Mouse (Mus musculus) activated CD4-positive, CD25-positive, alpha-beta regulatory T cell, adult 4 months (primary cell): ENCODE results near the gene Ppm1b. TPM values are rescaled to one million over a fixed set of nuclear protein-coding genes. Genes with fewer than 3 reads are reported as not detected.

ENCODE experiments used
- ATAC-seq: one replicate; pipeline ENCODE4 v1.8.0; 2017
- polyA plus RNA-seq, 2 experiments: library from polyadenylated mRNA; unstranded; fragments of 100-300 nt; shearing (Covaris generic); gene quantifications; one replicate each; pipeline ENCODE4 v1.2.1; 2017

The Ppm1b gene
- polyA plus RNA-seq, 2 experiments from 2014 or later: 13.7 to 18.1 TPM

GRCm38 (mm10) chr17:84958411-84958911 lies 1.9 kb downstream of the Ppm1b start:
- ATAC-seq: no peak

- no peak for ATAC-seq
Observed at GRCm38 (mm10) chr17:84958986-84959664, 2.6 kb downstream of the Ppm1b start.

DNA sequence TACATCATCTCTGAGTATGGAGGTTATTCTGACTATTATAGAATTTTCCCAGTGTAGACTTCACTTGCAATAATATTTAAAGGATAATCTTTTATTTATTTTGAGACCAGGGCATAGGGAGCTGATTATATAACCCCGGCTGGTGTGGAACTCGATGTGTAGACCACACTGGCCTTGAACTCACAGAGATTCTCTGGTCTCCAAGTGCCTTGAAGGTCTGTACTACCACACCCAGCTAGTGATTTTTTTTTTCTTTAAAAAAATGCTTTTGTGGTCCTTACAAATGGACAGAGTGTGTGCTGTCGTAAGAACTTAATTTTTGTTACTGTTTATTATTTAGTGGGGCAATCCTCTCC lies 3.1 kb downstream of the Ppm1b start:
- no peak for ATAC-seq

DNA sequence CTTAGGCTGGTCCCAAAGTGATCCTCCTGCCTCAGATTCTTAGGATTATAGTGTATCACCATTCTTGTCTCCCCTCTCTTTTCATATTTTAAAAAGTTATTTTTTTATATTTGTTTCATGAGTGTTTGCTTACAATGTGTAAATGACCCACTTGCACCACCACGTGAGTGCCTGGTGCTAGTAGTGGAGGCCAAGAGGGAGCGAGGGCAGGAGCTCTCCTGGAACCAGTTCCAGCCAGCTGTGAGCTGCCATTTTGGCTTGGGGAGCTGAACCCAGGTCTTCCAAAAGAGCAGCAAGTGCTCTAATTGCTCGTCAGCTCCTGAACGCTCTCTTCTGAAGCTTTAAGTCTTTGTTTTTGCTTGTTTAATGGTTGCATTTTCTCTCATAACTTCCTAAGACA lies 3.6 kb downstream of the Ppm1b start:
- no peak for ATAC-seq

- ATAC-seq: no peak
Observed at GRCm38 (mm10) chr17:84962046-84962445, 5.5 kb downstream of the Ppm1b start.

GRCm38 (mm10) chr17:84963651-84964050 lies 7.1 kb downstream of the Ppm1b start:
- no peak for ATAC-seq

GRCm38 (mm10) chr17:84966231-84966630 lies 9.7 kb downstream of the Ppm1b start:
- ATAC-seq: no peak

GRCm38 (mm10) chr17:84967045-84967444 lies 10.5 kb downstream of the Ppm1b start:
- ATAC-seq: no peak

DNA sequence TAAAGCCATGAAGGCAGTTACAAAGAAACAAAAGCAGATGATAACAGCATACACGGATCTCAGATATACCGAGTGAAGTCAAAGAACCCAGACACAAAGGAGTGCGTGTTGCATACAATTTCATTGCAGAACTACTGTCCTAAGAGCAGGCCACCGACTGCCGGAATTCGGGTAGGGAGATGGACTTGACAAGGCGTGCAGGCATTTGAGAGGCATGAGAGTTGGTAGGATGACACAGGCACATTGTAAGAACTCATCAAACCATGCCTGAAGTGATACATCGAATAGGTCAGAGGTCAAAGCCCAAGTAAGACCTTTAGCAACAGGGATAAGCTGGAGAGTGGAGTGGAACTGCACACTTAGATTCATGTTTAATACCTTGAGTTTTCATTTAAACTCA lies 13.4 kb downstream of the Ppm1b start:
- ATAC-seq: no peak

DNA sequence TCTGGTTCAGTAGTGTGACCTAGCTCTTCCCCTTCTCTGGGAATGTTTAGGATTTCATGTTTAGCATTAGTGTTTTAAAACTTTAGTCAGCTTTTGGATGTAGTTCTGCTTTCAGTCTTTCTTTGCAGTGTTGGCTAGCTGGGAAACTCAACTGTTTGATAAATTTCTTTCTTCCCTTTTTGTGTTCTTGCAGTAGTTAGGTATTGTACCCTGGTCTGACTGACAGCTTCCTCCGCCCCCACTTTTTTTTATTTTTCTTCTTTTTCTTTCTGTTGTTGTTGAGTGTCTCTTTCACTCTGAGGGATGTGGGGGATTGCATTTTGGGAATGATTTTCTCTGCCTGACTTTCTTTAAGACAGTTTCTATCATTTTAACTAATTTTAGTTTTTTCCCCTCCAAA lies 25.2 kb downstream of the Ppm1b start:
- ATAC-seq: no peak

DNA sequence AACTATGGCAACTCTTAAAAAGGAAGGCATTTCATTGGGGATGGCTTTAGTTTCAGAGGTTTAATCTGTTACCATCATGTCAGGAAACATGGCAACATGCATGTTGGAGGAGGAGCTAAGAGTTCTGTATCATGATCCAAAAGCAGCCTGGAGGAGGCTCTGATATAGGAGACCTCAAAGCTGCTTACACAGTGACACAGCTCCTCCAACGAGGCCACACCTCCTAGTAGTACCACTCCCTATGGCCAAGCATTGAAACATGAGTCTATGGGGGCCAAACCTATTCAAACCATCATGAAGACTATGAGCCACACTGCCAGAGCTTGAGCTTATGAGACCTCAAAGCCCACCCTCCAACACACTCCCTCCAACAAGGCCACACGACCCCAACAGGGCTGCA lies 26.2 kb downstream of the Ppm1b start:
- ATAC-seq: no peak

- ATAC-seq: no peak
Observed at GRCm38 (mm10) chr17:84986368-84986767, 29.8 kb downstream of the Ppm1b start.

GRCm38 (mm10) chr17:84987834-84988410 lies 31.4 kb downstream of the Ppm1b start:
- ATAC-seq: no peak

DNA sequence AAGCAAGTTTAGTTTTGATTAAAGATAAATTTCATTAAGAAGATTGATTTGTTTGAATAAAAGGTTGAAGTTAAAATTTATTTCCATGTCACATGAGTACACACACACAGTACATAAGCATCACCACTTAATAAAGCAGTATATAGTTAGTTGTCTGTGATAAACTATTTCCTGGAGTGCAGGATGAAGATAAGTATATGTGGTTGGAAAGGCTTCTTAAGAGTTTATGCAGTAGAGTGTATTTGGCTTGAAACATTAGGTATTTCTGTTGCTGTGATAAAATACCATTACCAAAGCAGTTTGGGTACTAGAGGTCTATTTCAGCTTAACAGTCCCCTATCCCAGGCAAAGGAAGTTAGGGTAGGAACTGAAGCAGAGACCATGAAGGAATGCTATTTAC lies 32.0 kb downstream of the Ppm1b start:
- no peak for ATAC-seq

DNA sequence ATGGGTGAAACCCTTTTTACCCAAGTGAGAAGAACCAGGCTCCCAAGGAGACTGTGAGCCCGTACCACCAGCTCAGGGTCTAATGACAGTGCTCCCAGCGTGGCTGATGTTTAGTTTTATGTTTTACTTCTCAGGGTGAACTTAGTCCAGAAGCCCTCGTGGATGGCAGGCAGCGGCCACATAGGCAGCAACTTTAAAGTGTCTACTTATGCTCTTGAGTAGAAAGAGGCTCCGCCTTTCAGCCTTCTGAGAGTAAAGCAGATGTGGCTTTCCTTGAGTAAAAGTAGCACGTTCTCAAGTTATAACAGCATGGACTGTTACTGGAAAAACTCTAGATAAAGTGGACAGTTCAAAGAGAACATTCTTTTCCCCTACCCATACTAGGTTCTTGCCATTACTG lies 39.3 kb downstream of the Ppm1b start:
- no peak for ATAC-seq

DNA sequence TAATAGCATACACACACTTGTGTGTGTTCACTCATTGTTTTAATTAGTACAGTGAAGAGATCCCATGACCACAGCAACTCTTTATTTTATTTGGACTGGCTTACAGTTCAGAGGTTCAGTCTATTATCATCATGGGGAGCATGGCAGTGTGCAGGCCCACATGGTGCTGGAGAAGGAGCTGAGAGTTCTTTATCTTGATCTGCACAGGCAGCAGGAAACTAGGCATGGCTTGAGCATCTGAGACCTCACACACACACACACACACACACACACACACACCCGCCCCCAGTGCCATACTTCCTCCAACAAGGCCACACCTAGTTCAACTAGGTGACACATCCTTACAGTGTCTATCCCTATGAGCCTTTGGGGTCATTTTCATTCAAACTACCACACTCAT lies 41.1 kb downstream of the Ppm1b start:
- ATAC-seq: no peak

- ATAC-seq: no peak
Observed at GRCm38 (mm10) chr17:84999636-85000035, 43.1 kb downstream of the Ppm1b start.

GRCm38 (mm10) chr17:85013485-85013884 lies 56.9 kb downstream of the Ppm1b start:
- no peak for ATAC-seq

DNA sequence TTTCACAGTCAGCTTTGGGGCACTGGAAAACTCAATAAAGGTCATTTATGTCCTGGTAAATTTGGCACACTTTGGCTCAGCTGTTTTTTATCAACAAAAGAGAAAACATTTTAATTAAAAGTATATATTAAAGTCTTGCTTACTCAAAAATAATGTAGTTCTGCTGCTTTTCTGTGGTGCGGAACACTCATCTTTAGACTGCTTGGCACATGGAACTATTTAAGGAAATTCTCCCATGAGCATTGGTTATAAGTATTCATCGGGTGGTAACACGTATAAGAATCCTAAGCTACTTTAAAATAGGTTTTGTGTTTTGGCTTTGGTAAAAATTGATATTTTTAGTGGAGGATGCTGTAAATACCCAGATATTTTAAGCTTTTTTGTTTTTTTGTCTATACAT lies 58.1 kb downstream of the Ppm1b start:
- ATAC-seq: no peak

- ATAC-seq: no peak
Observed at GRCm38 (mm10) chr17:85018344-85018743, 61.8 kb downstream of the Ppm1b start.

DNA sequence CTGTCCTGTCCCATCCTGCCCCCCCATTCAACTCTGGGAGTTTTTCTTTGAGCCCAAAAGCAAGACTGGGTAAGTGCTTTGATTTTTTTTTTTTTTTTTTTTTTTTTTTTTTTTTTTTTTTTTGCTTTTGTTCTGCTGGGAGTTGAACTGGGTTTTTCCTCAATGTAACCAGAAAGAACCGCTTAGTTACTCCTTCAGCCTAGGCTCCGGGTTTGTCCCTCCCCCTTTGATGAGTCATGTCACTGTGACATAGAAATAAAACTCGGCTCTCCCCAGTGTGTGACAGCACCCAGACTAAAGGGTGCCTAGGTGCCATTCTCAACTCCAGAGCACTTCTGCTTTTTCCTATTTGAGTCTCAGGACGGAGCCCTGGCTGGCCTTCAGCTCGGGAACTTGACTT lies 62.3 kb downstream of the Ppm1b start:
- no peak for ATAC-seq

DNA sequence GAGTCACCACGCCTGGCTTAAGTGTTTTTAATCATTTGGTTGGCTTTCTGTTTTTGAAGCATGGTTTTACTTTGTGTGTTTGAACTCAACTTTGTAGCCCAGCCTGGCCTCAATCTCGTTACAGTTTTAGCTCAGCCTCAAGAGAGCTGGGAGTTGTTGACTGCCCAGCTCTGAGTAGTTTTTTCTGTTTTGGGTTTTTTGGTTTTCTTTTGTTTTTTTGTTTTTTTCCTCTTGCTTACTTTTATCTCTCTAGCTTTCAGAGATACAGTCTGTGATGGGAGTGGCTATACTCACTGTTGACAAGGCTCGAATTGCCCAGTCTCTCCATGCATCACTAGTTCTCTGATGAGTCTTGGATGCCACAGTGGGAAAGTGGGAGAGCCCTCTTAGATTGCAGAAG lies 63.8 kb downstream of the Ppm1b start:
- no peak for ATAC-seq

- peak; percentile 90 for ATAC-seq
Observed at GRCm38 (mm10) chr17:85023247-85024167, 67.0 kb downstream of the Ppm1b start.

GRCm38 (mm10) chr17:85024237-85024636 lies 67.7 kb downstream of the Ppm1b start:
- no peak for ATAC-seq
